Mouse (Mus musculus) lung, postnatal 14 days (tissue): ENCODE measurements at regions not wholly inside any gene's neighbourhood (a gene's known extent, or its start where the extent isn't known, plus 50 kb on each side); places are given as distances from the start of the nearest gene placed in this dataset.

Experiments
- DNase-seq: peaks from one replicate; pipeline ENCODE4 v3.0.0; 2021

GRCm38 (mm10) chr3:80284656-80285055 lies 400.3 kb downstream of the Fam198b start:
- no peak for DNase-seq

DNA sequence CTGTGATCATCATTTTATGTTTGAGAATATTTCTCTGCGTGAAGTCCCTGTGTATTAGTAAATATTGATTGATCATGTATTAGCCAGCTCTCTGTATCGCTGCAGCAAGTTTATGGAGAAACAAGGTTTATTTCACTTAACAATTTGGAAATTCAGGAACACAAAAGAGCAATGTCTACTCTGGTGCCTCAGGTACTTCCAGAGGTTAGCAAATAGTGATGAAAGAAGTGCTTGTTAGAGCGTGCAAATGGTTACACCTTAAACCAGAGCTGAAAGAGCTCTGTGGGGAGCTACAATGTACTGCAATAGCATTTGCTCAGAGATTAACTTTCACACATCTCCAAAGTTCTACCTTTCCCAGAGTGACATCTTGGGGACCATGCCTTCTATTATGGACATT lies 400.9 kb downstream of the Fam198b start:
- DNase-seq, result no peak

- DNase-seq, result no peak
Measured at GRCm38 (mm10) chr3:80293485-80293884, 409.2 kb downstream of the Fam198b start.

DNA sequence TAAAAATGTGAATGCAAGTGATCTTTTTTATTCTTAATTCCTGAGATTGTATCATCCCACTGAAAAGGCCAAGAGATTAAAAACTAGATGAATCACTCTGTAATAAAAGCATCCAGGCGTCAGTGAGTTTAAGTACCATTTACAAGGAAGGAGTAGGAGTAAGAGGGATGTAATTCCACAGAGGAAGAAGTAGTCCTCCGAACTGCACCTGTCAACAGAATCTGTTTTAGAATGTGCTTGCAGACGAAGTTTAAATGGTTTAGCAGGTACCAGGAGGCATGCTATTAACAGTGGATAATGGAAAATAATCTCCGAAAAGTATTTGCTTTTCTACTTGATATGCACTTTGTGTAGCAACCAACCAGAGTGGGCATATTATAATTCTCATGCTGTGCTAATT lies 423.3 kb downstream of the Fam198b start:
- DNase-seq, result no peak

- no peak for DNase-seq
Measured at GRCm38 (mm10) chr3:80309931-80310330, 425.6 kb downstream of the Fam198b start.

DNA sequence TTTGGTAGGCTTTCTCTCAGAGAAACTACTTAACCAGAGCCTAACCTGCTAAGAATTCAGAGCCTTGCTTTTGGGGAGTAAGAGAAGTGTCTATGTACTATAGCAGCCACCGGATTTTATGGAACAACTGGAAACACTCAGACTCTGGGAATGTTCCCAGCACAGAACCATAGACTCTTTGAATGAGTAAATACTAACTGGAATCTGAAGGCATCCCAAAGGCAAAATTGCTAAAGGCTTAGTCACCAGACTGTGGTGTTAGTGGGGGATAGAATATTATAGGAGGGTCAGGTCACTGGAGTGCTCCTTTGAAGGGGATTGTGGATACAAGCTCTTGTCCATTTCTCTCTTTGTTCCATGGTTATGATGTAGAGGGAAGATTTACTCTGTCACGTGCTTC lies 427.4 kb downstream of the Fam198b start:
- no peak for DNase-seq

DNA sequence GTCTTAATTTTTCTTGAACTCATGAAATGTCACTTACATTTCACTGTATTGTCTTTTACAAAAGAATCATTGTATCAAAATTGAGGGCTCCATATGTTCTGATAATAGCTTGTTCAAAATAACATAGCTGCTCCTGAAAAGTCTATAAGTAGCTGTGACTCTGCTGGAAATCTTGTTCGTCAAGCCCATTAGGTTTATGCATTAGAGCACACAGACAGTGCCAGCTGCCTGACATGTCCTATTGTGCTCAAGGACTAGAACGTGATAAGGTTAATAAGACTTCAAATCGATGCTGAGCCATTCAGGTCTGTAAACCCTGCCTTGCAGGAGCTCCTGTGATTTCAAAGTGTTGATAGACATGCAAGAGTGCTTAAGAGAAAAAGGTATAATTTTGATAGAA lies 438.0 kb downstream of the Fam198b start:
- DNase-seq, result no peak

GRCm38 (mm10) chr3:80324726-80325125 lies 440.4 kb downstream of the Fam198b start:
- DNase-seq, result no peak

DNA sequence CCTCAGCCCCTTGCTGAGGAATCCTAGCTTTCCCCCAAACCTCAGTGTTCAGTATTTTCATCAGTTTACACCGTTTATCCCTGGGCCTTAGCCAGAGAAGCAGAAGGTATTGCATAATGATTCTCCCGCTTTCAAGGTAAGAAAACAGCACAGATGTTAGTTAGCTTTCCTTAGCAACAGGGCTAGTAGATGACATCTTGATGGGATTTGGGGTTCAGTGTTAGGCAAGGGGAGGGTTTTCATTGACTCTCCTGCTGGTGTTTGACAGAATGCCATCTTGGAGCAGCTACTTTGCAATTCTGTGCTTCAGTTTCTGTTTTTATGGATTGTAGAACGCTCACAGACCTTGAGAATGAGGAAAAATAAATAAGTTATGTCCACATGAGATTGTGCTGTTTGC lies 447.4 kb downstream of the Fam198b start:
- DNase-seq, result no peak

- DNase-seq, result no peak
Measured at GRCm38 (mm10) chr3:80334446-80334893, 450.1 kb downstream of the Fam198b start.

- no peak for DNase-seq
Measured at GRCm38 (mm10) chr3:80336123-80336674, 451.9 kb downstream of the Fam198b start.

- DNase-seq, result no peak
Measured at GRCm38 (mm10) chr3:80367972-80368371, 434.7 kb downstream of the Gria2 start.

GRCm38 (mm10) chr3:80369214-80369941 lies 433.3 kb downstream of the Gria2 start:
- DNase-seq, result no peak

GRCm38 (mm10) chr3:80372436-80372835 lies 430.2 kb downstream of the Gria2 start:
- DNase-seq, result no peak

DNA sequence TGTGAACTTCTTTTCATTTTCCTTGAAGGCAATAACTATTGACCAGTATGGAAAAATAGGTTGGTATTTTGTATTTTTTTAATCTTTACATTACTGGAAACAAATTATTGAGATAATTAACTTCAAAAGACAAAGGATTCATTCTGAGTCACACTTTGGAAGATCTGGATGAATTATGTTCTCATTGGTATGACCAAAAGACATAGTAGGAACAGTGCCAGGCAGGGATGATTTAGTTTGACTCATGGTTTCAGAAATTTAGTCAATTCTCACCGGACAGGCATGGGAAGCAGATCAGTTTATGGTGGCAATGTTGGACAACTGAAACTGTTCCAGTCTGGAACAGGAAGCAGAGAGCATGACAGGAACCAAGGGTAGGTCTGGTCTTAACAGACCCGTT lies 416.6 kb downstream of the Gria2 start:
- DNase-seq, result no peak

DNA sequence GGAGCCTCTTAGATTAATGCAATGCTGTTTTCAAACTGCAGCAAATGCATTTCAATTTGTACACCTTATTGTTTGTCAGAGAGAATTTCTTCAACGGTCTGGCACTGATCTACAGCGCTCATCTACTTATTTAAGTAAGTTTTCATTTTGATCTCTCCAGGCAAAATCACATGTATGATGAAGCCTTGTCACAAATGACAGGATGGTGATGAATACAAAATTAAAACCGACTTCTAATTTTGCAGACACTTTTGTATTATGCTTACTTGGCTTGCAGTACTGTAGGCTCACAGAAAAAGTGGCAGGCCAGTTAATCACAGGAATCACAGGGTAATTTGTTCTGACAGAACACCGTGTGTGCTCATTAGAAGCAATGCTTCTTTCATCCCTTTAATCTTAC lies 406.4 kb downstream of the Gria2 start:
- DNase-seq, result no peak

- no peak for DNase-seq
Measured at GRCm38 (mm10) chr3:80420453-80420852, 382.2 kb downstream of the Gria2 start.

- DNase-seq, result no peak
Measured at GRCm38 (mm10) chr3:80421461-80421860, 381.2 kb downstream of the Gria2 start.

GRCm38 (mm10) chr3:80422106-80422505 lies 380.5 kb downstream of the Gria2 start:
- DNase-seq, result no peak

DNA sequence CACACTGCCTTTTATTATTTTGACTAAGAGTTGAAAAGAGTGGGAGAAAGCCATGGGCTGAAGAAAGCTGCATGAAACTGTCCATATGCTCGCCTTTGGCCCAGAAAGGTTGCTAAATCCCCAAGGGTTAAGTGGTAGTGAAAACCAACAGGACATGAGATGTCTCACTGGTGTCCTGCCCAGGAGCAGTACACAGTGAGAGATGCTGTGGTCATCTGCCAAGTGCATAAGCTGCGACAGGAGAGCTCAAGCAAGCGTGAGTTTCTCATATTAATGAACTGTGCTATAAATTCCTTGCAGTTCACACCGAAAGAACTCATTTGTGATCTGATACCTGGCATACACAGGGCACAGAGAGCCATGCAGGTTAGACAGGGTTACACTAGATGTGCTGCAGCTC lies 380.0 kb downstream of the Gria2 start:
- no peak for DNase-seq
